Mouse (Mus musculus) thymus, postnatal 36 days (tissue): Measurements from ENCODE around the gene Gm436.

Experiments
- DNase-seq, 2 experiments: peaks; one replicate each; pipeline ENCODE4 v3.0.0; 2022; ENCODE audit warnings: mixed read lengths in 2 of 2

Gm436 gene

GRCm38 (mm10) chr4:144686268-144686667 lies at the start of gene Gm436:
TSS of gene Gm436 (minus strand) at chr4:144686368.
- no peak for DNase-seq

- DNase-seq, result no peak
Observed at GRCm38 (mm10) chr4:144721304-144721703, 35.1 kb upstream of the Gm436 start, which contains the start of gene Gm13178. TSS of gene Gm13178 (minus strand) at chr4:144721404.

GRCm38 (mm10) chr4:144719691-144720090 lies 33.5 kb upstream of the Gm436 start:
- DNase-seq, result no peak

GRCm38 (mm10) chr4:144718288-144718687 lies 32.1 kb upstream of the Gm436 start:
- no peak for DNase-seq

- DNase-seq, result no peak
Observed at GRCm38 (mm10) chr4:144638263-144638662, 47.9 kb downstream of the Gm436 start.
